Mouse (Mus musculus): ENCODE measurements at regions not wholly inside any gene's neighbourhood (a gene's known extent, or its start where the extent isn't known, plus 50 kb on each side); places are given as distances from the start of the nearest gene placed in this dataset.

GRCm38 (mm10) chr16:31551416-31552151, 111.7 kb upstream of the Dlg1 start:
- TF ChIP-seq CTCF (IDR thresholded peaks at IDR 0.05; ENCODE audit: borderline replicate concordance, control insufficient read depth, extremely low read depth, insufficient read depth, low read length, poor library complexity) (no peak), POLR2A (IDR thresholded peaks at IDR 0.05; ENCODE audit: control insufficient read depth, extremely low read depth, insufficient read depth, low read length, poor library complexity) (no peak)
